Mouse (Mus musculus) embryonic facial prominence, embryonic 12.5 days (tissue): ENCODE measurements around the gene Hpca. TPM values are rescaled to one million over a fixed set of nuclear protein-coding genes. Genes with fewer than 3 reads are reported as not detected.

ENCODE experiments used
- ATAC-seq: fragments of 200-750 bp; cut with Nextera tagmentation; 2 replicates; pipeline ENCODE4 v1.8.0; 2017; ENCODE audit not compliant: insufficient number of reproducible peaks, insufficient read depth, low FRiP score, low TSS enrichment
- H3K27ac ChIP-seq: fragments of 300-500 bp; sonication (generic); 2 replicates; pipeline ENCODE4 v1.5.1; 2016; ENCODE audit warnings: mild to moderate bottlenecking
- H3K27me3 ChIP-seq: fragments of 300-500 bp; sonication (generic); 2 replicates; pipeline ENCODE4 v1.6.1; 2016; ENCODE audit warnings: mild to moderate bottlenecking, moderate library complexity
- H3K36me3 ChIP-seq: fragments of 300-500 bp; sonication (generic); 2 replicates; pipeline ENCODE4 v1.6.1; 2016; ENCODE audit warnings: mild to moderate bottlenecking
- H3K4me1 ChIP-seq: fragments of 300-500 bp; sonication (generic); 2 replicates; pipeline ENCODE4 v1.6.1; 2016
- H3K4me2 ChIP-seq: fragments of 300-500 bp; sonication (generic); replicated peaks from 2 replicates; pipeline ENCODE4 v1.6.1; 2016; ENCODE audit warnings: mild to moderate bottlenecking, moderate library complexity
- H3K4me3 ChIP-seq: fragments of 300-500 bp; sonication (generic); 2 replicates; pipeline ENCODE4 v1.5.1; 2016; ENCODE audit warnings: mild to moderate bottlenecking
- H3K9ac ChIP-seq: fragments of 300-500 bp; sonication (generic); 2 replicates; pipeline ENCODE4 v1.6.1; 2016; ENCODE audit warnings: mild to moderate bottlenecking, moderate library complexity
- H3K9me3 ChIP-seq: fragments of 300-500 bp; sonication (generic); 2 replicates; pipeline ENCODE4 v1.6.1; 2016; ENCODE audit warnings: mild to moderate bottlenecking, moderate library complexity
- WGBS: fragments of 180-500 bp; shearing (Covaris S2); methylation state at CpG from one replicate; pipeline ENCODE4 v1.1.7; 2016; 5-methylcytosine and 5-hydroxymethylcytosine counted together
- polyA plus RNA-seq: library from polyadenylated mRNA; unstranded; fragments of >200 nt; fragmentation: Nextera tagmentation; extraction: Ambion mirVana; gene quantifications from 2 replicates; pipeline ENCODE4 v1.2.1, GENCODE M21; 2016

Gene Hpca
- polyA plus RNA-seq, 1 experiment from 2014 or later: 4.7 TPM

- peak overlapping the region; percentile 23; the same call in 1 of the 2 replicates for H3K4me2 ChIP-seq
- H3K9ac ChIP-seq: no peak overlapping the region
- WGBS: 9% methylated on average over 15 of the region's 15 CpGs
- H3K4me1 ChIP-seq: peaks cover 27% of the 10 kb centered on the region
- no peak for ATAC-seq
- no peaks in the 10 kb centered on the region for H3K9me3 ChIP-seq
- no peaks in the 10 kb centered on the region for H3K36me3 ChIP-seq
- peaks cover 33% of the 10 kb centered on the region for H3K27me3 ChIP-seq
- H3K4me3 ChIP-seq: no peak overlapping the region
- H3K27ac ChIP-seq: no peak overlapping the region
Measured at GRCm38 (mm10) chr4:129134799-129135585, 13.2 kb upstream of the Hpca start.

DNA sequence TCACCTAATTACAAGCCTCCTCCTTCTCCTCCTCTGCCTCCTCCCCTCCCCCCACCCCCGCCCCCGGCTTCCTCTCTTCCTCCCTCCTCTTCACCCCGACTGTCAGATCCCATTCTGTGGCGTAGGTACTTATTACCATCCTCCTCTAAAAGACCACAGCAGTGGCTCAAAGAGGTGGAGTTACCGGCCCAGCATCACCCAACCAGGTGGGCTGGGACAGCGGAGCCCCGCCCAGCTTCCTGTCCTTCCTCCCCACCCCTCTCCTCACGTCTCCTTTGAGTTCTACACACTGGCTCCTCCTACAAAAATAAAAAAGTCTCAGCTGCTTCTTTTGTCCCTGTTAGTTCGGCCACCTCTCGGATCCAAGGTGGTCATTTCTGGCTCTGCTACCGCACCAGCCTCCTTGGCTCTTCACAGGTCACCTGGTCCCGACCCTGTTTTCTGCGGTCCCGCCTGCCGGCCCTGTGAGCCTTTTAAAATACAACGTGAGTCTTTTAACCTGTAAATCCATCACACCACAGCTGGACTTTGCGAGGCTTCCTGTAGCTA, 9.0 kb upstream of the Hpca start:
- peak overlapping the region; percentile 51 for H3K27ac ChIP-seq
- peak overlapping the region; percentile 34; the same call in 1 of the 2 replicates for H3K9ac ChIP-seq
- H3K4me1 ChIP-seq: peaks cover 37% of the 10 kb centered on the region
- H3K27me3 ChIP-seq: peaks cover 9% of the 10 kb centered on the region
- peak; percentile 74 for ATAC-seq
- H3K9me3 ChIP-seq: no peaks in the 10 kb centered on the region
- WGBS: 2% methylated on average over 16 of the region's 17 CpGs
- H3K36me3 ChIP-seq: no peaks in the 10 kb centered on the region
- peak overlapping the region; percentile 29 for H3K4me3 ChIP-seq
- peak overlapping the region; percentile 45 for H3K4me2 ChIP-seq

GRCm38 (mm10) chr4:129130149-129130548, 8.3 kb upstream of the Hpca start:
- Histone ChIP-seq H3K36me3 (no peaks in the 10 kb centered on the region), H3K4me1 (peaks cover 42% of the 10 kb centered on the region), H3K4me3 (peak overlapping the region; percentile 29; the same call in 1 of the 2 replicates), H3K4me2 (peak overlapping the region; percentile 45), H3K9me3 (no peaks in the 10 kb centered on the region), H3K27me3 (peaks cover 8% of the 10 kb centered on the region), H3K9ac (peak overlapping the region; percentile 34; the same call in 1 of the 2 replicates), H3K27ac (0 out of 2 replicates have a peak overlapping the region, but pooled peaks have one; percentile 51)
- 0 out of 2 replicates have a peak, but pooled peaks have one; percentile 29 for ATAC-seq
- 3% methylated on average over 8 of the region's 8 CpGs for WGBS

DNA sequence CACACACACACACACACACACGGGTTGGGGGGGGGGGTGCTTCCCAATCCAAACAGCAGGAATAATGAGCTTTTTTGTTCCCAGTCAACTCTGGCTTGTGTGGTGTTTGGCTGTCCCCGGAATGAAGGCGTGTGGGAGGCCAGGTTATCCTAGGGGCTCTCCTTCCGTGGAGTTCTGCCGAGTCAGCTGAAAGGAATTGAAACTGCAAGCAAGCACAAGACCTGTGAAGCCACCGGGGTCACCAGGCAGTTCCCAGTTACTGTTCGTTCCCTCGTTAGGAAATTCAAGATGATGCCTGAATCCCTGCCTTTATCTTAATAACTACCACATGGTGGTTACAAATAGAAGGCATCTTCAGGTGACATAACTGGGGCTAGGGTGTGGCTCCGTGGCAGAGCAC, 7.6 kb upstream of the Hpca start:
- no peaks in the 10 kb centered on the region for H3K36me3 ChIP-seq
- H3K4me2 ChIP-seq: no peak overlapping the region
- peaks cover 41% of the 10 kb centered on the region for H3K4me1 ChIP-seq
- H3K27ac ChIP-seq: no peak overlapping the region; the same call in 1 of the 2 replicates
- 21% methylated on average over 9 of the region's 9 CpGs for WGBS
- H3K4me3 ChIP-seq: no peak overlapping the region
- no peaks in the 10 kb centered on the region for H3K9me3 ChIP-seq
- no peak for ATAC-seq
- peak overlapping the region; percentile 7; the same call in 1 of the 2 replicates for H3K9ac ChIP-seq
- peaks cover 14% of the 10 kb centered on the region for H3K27me3 ChIP-seq

DNA sequence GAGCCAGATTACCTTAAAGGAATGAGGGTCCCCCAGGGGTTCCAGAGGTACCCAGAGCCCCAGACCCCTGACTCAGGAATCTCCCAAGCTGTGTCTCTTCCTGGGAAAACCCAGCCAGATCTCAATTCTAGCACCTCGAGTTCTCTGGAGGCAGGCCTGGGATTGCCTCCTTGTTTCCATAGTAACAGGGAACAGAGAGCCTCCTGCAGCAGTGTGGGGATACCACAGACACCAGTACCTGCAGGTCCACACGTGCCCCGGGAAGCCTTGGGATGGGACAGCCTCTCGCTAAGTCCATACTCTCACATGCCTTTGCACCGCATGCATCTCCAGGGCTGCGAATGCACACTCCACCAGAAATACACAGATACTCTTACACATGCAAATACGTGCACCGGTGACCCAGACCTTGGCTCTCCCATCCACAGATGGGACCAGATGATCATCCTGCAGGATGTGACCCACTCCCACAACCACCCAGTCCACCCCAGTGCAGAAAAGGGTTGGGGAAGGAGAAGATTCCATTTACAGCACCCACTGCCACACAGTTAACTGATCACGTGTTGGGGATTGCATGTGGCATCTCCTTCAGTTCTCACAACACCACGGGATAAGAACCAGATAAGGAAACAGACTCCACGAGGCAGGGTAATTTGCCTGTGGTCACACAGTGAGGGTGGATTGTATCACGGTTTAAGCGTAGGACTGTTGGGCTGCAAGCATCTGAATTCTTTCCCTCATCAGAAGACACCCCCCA, 6.9 kb upstream of the Hpca start:
- H3K27me3 ChIP-seq: peaks cover 17% of the 10 kb centered on the region
- no peak overlapping the region; the same call in 1 of the 2 replicates for H3K27ac ChIP-seq
- 52% methylated on average over 13 of the region's 13 CpGs for WGBS

DNA sequence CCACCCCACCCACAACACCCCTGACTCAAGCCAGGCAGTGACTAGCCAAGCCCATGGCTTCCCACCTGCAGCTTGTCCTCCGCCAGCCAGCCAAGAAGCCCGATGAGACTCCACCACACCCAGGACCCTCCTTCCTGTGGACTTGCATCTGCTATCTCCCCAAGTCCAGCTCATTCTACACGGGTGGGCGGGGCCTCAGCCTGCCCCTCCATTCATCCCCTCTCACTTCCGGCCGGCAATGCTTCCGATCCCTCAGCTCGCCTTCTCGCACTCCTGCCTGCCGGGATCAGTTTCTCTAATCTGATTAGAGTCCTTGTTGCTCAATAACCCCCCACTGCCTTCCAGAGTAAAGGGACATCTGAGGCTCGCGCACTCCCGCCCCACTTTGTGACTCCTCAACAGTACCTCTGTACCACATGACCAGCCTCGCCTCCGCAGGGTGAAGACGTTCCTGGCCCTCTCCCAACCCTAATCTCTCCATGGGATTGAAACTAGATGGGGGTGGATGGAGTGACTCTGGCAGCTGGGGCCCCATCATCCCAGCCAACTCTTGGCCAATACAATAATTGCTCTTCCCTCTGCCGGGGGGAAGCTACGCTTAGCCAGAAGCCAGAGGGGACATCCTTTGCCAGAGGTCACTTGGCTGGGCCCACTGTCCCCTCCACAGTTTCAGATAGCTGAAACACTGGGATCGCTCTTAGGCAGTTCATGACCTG, 4.1 kb upstream of the Hpca start:
- Histone ChIP-seq H3K36me3 (no peaks in the 10 kb centered on the region), H3K9me3 (no peaks in the 10 kb centered on the region), H3K27me3 (peaks cover 45% of the 10 kb centered on the region), H3K4me3 (0 out of 2 replicates have a peak overlapping the region, but pooled peaks have one; percentile 16), H3K27ac (no peak overlapping the region), H3K4me2 (peak overlapping the region; percentile 36), H3K9ac (no peak overlapping the region), H3K4me1 (peaks cover 49% of the 10 kb centered on the region)
- WGBS: 11% methylated on average over 19 of the region's 19 CpGs
- ATAC-seq: no peak

More for the DNA sequence above, 6.9 kb upstream of the Hpca start:
- H3K4me1 ChIP-seq: peaks cover 41% of the 10 kb centered on the region
- no peak for ATAC-seq
- no peak overlapping the region; the same call in 1 of the 2 replicates for H3K9ac ChIP-seq
- no peak overlapping the region for H3K4me2 ChIP-seq
- H3K4me3 ChIP-seq: no peak overlapping the region
- H3K9me3 ChIP-seq: no peaks in the 10 kb centered on the region
- no peaks in the 10 kb centered on the region for H3K36me3 ChIP-seq

- Histone ChIP-seq H3K9me3 (no peaks in the 10 kb centered on the region), H3K27ac (no peak overlapping the region), H3K9ac (0 out of 2 replicates have a peak overlapping the region, but pooled peaks have one; percentile 7), H3K36me3 (no peaks in the 10 kb centered on the region), H3K4me1 (peaks cover 45% of the 10 kb centered on the region), H3K27me3 (peaks cover 57% of the 10 kb centered on the region), H3K4me3 (no peak overlapping the region), H3K4me2 (no peak overlapping the region)
- 11% methylated on average over 13 of the region's 13 CpGs for WGBS
- ATAC-seq: no peak
Measured at GRCm38 (mm10) chr4:129124652-129125146, 2.9 kb upstream of the Hpca start.

GRCm38 (mm10) chr4:129122719-129123118, 883 bp upstream of the Hpca start:
- Histone ChIP-seq H3K9ac (no peak overlapping the region), H3K27ac (no peak overlapping the region), H3K4me2 (no peak overlapping the region), H3K4me3 (no peak overlapping the region), H3K9me3 (no peaks in the 10 kb centered on the region), H3K27me3 (peaks cover 64% of the 10 kb centered on the region), H3K4me1 (peaks cover 32% of the 10 kb centered on the region), H3K36me3 (no peaks in the 10 kb centered on the region)
- WGBS: 27% methylated on average over 8 of the region's 8 CpGs
- ATAC-seq: no peak

DNA sequence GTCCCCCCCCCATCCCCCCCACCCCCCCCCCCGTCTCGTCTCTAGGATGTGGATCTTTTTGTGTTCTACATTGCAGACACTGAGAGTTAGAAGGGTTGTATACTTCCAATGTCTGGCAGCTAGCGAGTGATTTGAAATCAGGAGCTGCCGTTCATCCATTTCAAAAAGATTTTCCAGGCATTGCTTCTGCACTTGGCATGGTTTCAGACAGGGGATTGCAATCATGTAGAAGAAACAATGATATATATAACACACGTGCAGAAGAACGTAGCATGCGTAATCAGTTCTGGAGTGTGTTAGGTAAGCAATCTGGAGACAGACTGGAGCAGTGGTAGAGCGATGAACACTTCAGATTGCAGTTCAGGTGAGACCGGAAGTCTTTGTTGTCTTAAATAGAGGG, 271 bp upstream of the Hpca start:
- H3K27me3 ChIP-seq: peaks cover 64% of the 10 kb centered on the region
- no peaks in the 10 kb centered on the region for H3K36me3 ChIP-seq
- no peak for ATAC-seq
- peaks cover 32% of the 10 kb centered on the region for H3K4me1 ChIP-seq
- no peak overlapping the region for H3K27ac ChIP-seq
- no peaks in the 10 kb centered on the region for H3K9me3 ChIP-seq
- 33% methylated on average over 9 of the region's 9 CpGs for WGBS
- no peak overlapping the region for H3K9ac ChIP-seq
- H3K4me2 ChIP-seq: peak overlapping the region; percentile 97; the same call in 1 of the 2 replicates
- H3K4me3 ChIP-seq: no peak overlapping the region

DNA sequence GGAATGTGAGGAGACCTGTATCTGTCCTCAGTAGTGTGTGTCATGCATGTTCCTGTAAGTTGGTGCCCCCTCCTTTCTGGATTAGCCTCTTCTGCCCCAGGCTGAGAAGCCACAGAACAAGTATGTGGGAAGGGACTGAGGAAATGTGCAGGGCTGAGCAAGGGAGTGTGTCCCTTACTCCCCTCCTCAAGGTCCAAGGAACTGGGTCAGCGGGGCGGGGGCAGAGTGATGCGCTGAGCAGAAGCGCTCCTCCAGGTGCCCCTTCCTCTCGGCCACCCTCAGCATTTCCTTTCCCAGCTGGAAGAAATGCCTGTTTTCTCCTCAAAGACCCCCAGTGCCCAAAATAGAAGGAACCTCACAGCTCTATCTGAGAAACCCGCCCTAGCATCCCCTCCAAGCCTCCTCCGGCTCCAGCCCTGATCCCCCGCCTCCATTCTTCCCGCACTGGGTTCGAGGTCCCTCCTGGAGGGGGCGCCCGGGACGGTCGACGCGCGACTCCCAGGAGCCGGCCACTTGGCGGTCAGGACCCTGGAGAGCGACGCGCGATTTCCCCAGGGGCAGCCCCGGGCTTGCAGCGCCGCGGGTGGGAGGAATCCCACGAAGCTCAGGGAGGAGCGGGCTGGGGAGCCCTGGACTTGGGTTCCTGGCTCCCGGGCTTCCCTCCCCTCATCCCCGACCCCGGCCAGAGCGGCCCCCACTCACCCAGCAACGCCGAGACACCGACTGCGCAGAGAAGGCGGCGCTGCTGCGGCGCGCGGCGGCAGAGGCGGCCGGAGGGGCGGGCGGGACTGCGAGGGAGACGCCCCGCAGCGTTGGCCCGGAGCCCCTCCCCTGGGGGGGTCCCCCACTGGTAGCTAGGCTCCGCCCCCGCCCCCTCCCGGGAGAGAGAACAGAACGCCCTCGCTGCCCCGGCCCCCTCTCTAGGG, 1.1 kb downstream of the Hpca start:
- no peak for ATAC-seq
- peak overlapping the region; percentile 39 for H3K4me3 ChIP-seq
- H3K27ac ChIP-seq: no peak overlapping the region
- H3K4me2 ChIP-seq: peak overlapping the region; percentile 97
- peaks cover 29% of the 10 kb centered on the region for H3K4me1 ChIP-seq
- peak overlapping the region; percentile 22 for H3K9ac ChIP-seq
- peaks cover 69% of the 10 kb centered on the region for H3K27me3 ChIP-seq
- no peaks in the 10 kb centered on the region for H3K36me3 ChIP-seq
- WGBS: 1% methylated on average over 45 of the region's 59 CpGs
- H3K9me3 ChIP-seq: no peaks in the 10 kb centered on the region
